Mouse (Mus musculus) gastrocnemius, postnatal 25 days (tissue): ENCODE measurements at regions not wholly inside any gene's neighbourhood (a gene's known extent, or its start where the extent isn't known, plus 50 kb on each side); places are given as distances from the start of the nearest gene placed in this dataset.
"Not testable (repeated sequence)": the region's sequence is repeated elsewhere in the genome, so short reads cannot be mapped to it uniquely, and the experiment has no call there.

ENCODE experiments used
- DNase-seq: peaks from one replicate; pipeline ENCODE4 v3.0.0; 2022

- not testable (repeated sequence) for DNase-seq
Observed at GRCm38 (mm10) chr16:21102033-21102432, 51.8 kb downstream of the Teddm3 start.

DNA sequence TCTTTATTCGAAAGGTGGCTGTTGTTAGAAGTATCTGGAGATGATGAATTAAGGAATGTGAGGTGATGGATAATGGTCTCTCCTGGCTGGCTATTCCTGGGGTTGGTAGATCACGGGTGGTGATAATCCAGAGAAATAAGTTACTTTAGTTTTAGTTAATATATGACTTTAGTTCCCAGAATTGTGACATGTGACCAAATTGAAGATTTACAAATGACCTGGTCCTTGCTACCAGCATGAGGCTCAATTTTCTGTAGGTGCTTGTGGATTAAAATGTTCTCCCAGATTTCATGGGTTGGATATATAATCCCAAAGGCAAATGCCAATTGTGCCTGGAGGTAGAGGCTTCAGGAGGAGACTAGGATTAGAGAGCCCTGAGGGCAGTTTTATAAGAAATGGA, 53.7 kb downstream of the Teddm3 start:
- DNase-seq, result not testable (repeated sequence)

DNA sequence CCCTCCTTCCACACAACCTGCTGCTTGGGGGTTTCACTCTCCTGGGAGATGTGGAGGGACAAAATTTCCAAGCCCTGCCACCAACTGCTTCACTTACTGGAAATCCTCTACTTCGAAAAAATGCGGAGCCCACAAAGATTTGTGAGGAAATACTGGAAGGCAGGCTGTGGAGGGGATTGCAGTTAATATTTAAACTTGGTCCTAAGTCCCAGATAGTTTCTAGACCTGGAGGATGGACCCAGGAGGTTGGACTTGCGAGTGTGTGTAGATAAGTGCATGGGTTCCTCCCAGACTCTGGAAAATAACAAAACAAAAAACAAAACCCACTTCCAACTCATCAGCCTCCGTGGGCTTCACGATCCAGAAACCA, 79.0 kb downstream of the Teddm3 start:
- DNase-seq, result no peak

GRCm38 (mm10) chr16:21074082-21074778, 79.6 kb downstream of the Teddm3 start:
- DNase-seq, result not testable (repeated sequence)

DNA sequence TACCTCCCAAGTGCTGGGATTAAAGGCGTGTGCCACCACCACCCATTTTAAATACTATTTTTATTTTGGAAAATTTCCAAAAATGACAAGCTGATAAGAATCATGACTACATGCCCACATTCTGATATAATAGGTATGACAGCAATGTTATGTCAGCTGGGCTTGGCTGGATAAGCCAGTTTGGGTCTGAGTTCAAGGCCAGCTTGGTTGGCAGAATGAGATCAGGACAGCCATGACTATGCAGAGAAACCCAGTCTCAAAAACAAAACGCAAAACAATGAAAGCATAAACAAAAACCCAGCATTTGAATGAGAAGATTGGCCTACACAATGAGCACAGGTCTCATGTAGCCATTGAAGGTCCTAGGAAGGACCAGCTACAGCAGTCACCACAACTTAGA, 93.6 kb downstream of the Teddm3 start:
- DNase-seq, result no peak

DNA sequence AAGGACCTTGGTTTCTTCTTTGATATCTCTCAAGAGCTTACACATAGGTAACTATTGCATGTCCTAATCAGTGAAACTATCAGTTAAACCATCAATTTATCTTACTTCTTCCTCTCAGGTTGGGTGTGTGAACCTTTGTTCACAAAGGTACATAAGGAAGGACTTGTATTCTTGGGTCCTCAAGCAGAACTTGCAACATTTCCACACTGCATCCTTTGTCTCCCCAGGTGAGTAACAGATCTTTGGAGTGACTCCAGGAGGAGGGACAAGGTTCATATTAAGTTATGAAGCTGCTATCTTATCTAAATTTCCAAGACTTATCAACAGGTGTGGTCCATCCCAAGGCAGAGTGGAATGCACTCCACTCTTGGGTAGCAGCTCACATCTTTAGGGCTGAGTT, 99.0 kb downstream of the Teddm3 start:
- DNase-seq, result no peak

DNA sequence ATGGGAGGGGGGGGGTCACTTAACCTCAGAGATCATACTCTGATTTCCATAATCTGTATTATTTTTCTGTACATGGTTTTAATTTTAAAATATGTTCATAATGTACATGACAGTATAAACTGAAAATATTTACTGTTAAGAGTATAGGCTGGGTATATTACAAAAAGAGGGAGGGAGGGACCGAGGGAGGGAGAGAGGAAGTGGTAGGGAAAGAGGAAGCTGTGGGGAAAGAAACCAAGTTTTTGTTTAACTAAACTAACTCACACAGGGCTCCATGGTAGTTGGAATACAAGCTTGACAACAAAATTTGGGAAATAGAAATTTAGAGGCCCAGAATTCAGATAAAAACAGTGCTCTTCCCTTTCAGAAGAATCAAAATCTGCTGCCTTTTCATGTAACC, 131.7 kb downstream of the Teddm3 start:
- not testable (repeated sequence) for DNase-seq

DNA sequence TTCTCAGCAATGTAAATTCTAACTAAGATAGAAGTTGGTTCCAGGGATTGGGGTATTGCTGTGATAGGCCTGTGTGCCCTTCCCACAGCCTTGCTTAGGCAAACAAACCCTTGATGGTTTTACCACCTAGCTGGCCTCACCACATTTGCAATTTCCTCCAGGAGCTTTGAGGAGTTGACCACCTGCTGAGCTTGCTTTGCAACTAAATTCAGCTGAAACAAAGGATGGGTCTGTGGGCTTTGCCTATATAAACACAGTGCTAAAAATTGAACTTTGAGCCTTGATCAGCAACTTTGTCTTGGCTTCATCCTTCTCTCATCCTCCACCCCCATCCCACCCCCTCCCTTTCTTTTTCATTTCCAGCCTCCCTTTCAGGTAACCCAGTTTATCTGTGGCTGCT, 148.9 kb downstream of the Teddm3 start:
- DNase-seq, result no peak

GRCm38 (mm10) chr16:21001126-21001525, 152.7 kb downstream of the Teddm3 start:
- no peak for DNase-seq

GRCm38 (mm10) chr16:20990524-20990923, 163.3 kb downstream of the Teddm3 start:
- no peak for DNase-seq

DNA sequence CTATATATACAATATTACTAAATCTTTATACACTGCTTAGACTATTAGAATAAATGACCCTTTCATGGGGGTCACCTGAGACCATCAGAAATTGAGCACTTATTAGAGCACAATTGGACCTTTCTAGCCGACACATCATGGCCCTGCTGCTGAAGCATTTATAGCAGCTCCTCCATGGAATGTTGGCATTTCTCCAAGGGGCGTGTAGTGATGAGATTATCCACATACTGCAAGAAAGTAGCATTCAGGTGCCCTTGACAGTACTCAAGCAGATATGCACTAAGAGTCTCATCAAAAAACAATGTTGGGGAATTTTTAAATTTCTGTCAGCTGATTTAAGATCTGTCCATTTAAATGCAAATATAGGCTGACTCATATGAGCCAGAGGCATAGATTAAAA, 178.4 kb downstream of the Teddm3 start:
- DNase-seq, result no peak

- DNase-seq, result no peak
Observed at GRCm38 (mm10) chr16:20972442-20972841, 181.4 kb downstream of the Teddm3 start.

- no peak for DNase-seq
Observed at GRCm38 (mm10) chr16:20958905-20959304, 194.9 kb downstream of the Teddm3 start.

DNA sequence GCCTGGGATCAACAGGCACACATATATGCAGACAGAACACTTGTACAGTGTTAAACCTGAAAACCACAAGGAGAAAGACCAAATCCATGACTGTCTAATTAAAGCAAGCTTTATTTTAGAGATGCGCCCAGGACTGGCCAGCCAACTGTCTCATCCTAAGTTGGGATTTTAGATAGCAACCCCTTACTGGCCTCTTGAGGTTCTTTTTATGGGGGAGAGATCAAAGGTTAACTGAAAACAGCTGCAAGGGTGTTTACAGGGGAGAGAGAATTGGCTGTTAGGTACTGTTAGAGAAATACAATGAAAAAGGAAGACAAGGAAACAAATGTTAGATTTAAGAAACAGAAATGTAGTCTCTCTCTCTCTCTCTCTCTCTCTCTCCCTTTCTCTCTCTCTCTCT, 202.4 kb upstream of the Thpo start:
- no peak for DNase-seq

GRCm38 (mm10) chr16:20934846-20935245, 200.5 kb upstream of the Thpo start:
- DNase-seq, result not testable (repeated sequence)

- not testable (repeated sequence) for DNase-seq
Observed at GRCm38 (mm10) chr16:20930003-20930402, 195.7 kb upstream of the Thpo start.

DNA sequence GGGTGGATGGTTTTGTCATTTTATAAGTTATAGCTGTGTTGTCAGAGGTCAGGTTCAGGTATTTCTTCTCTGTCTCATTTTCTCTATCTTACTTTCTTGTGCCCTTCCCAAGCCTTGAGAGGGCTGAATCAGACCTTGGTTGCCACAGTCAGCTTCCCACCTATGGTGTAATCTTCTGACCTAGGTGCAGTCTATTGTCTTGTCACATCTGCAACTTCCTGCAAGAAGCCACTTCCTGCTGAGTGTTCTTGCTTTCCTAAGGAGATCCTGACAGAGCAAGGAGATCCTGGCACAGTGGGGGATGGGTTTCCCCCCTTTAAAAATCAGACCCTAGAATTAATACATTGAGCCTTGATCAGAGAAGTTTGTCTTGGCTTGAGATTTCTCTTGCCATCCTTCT, 191.5 kb upstream of the Thpo start:
- DNase-seq, result not testable (repeated sequence)

DNA sequence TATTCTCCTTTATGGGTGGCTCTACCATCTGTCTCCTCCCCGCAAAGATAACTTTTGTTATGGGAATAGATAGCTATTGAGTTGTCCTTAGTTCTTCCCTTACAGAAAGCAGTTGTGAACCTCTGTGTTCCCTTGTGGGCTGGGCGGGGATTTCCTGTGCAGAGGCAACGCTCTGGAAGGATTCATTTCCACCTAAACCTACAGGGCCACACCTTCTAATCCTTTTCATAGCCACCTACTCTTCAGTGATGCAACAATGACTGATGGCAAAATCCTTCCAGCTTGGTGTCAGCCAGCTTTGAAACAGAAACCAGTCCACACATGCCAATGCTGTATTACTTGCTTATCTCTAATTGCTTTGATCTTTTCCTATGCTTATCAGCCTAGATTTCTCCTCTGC, 176.6 kb upstream of the Thpo start:
- DNase-seq, result not testable (repeated sequence)

DNA sequence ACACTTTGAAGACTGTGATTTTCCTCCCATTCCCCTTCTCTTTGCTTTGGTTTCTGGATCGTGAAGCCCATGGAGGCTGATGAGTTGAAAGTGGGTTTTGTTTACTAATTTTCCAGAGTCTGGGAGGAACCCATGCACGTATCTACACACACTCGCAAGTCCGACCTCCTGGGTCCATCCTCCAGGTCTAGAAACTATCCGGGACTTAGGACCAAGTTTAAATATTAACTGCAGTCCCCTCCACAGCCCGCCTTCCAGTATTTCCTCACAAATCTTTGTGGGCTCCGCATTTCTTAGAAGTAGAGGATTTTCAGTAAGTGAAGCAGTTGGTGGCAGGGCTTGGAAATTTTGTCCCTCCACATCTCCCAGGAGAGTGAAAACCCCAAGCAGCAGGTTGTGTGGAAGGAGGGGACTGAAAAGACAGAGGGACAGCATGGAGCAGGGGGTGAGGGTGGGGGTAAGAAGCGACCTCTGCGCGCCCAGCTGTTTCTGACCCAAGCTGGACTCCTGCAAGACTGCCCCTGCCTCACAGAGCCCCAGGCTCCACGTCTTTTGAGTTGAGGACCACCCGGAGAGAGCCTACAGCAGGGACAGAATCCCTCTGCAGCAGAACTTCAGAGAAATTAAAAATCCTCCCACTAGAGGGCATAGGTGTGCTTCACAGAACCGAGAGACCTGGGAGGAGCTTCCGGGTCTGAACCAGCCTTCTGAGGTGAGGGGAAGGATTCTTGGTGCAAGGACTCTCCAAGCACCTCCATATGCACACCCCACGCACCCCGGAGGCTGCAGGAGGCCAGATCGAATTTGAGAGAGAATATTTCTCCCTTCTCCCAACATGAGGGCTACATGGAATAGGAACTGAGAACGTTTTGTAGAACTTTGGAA, 174.4 kb upstream of the Thpo start:
- DNase-seq, result not testable (repeated sequence)

GRCm38 (mm10) chr16:20895734-20896133, 161.4 kb upstream of the Thpo start:
- no peak for DNase-seq

- no peak for DNase-seq
Observed at GRCm38 (mm10) chr16:20871726-20872125, 137.4 kb upstream of the Thpo start.

DNA sequence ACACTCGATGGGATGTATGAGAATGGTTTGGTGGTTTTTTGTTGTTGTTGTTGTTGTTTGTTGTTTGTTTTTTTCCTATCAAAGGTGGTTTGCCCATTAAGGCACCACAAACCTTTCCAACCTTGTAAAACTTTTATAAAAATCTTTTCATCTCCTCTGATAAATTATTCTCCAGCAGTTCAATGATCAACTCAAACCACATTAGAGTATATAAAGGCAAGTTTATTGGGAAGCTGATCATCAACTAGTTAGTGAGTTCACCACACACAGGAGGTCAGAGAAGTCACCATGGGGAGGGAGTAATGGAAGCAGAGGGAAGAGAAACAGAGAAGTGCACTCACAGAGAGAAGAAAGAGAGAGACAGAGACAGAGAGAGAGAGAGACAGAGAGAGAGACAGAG, 132.5 kb upstream of the Thpo start:
- no peak for DNase-seq

DNA sequence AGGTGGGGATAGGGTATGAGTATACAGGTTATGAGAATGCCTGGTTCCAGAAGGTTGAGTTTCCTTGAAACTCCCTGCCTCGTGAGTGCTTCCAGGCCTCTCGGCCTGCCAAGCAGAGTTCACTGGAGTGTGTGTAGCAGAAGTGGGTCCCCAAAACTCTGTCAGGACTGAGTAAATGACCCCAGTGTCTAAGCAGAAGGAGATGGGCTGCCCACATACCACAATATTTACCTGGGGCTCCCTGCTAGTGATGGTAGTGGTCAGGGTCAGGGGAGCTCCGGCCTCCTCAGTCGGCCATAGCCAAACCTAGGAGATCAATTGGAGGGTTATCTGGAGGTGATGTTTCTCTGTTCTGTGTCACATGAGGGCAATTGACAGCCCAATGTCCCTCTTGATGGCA, 126.9 kb upstream of the Thpo start:
- no peak for DNase-seq

DNA sequence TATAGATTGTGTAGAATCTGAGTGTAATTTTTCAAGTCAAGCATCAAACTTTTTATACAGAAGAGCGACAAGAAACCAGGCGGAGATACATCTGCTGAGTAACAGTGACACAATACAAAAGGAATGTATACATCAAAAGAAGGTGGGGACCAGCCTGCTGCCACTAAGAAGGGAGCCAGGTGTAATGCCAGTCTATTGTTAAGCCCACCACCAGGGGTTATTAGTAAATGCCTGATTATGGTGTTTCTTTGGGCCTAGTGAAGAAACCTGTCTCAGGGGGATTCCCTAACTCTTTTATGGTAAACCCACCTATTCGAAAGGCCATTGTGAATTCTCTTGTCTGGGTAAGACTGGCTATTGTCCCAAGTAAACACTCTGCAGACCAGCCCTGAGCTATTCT, 126.3 kb upstream of the Thpo start:
- not testable (repeated sequence) for DNase-seq
